Mouse (Mus musculus): ENCODE measurements around the gene Kcnk10.

Kcnk10 gene

DNA sequence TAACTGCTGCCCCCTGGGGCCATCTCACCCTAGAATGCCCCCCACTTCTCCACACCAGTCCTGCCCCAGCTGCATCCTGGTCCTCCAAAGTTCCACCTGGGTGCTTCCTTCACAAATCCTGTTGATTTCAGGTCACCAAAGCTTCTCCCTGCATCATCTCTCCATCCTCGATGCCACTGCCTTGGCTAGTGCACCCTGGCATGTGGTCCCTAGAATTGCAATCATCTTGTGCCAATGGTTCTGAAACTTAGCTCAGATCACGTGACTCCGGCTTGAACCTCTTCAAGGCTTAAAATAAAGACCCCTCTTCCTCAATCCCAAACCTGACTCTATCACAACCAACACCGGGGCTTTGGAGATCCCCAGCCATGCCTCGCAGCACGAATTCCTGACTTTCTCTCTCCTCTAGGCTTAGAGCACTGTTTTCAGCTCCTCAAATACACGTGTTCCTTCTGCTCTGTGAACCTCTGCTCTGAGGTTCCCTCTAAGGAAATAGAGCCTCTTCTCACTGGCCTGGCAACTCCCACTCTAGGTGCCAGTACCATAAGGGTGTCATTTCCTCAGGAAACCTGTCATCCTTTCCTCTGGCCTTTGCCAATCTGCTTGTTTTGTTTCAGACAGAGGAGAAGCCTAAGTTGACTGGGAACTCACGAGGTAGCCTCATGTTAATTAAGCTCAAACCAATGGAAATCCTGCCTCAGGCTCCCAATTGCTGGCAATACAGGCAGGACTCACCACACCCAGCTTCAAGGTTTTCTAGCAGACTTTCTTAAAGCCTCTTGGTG is 6.0 kb downstream of the Kcnk10 start:
- DNase-seq (ENCODE audit: low spot score): no peak

GRCm38 (mm10) chr12:98569380-98569779 is 8.7 kb downstream of the Kcnk10 start:
- DNase-seq (ENCODE audit: low spot score): no peak

GRCm38 (mm10) chr12:98567877-98568276 is 10.2 kb downstream of the Kcnk10 start:
- DNase-seq (ENCODE audit: low spot score): no peak

GRCm38 (mm10) chr12:98564383-98564782 is 13.7 kb downstream of the Kcnk10 start:
- DNase-seq (ENCODE audit: low spot score): no peak

DNA sequence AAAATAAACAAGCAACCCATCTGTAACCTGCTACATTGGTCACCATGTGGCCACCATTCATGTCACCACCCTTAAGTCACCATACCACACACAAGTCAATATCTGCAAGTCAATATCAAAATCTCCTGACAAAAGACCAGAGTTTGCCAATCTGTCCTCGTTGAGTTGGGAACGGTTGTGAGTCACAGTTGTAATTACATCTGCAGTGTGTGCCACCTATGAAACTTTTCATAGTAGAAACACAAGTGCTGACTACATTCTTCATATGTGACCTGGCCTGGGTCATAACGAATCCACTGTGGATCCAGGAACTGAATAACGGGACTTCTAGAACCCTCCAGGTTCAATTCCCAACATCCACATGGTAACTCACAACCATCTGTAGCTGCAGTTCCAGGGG is 14.8 kb downstream of the Kcnk10 start:
- no peak for DNase-seq (ENCODE audit: low spot score)

DNA sequence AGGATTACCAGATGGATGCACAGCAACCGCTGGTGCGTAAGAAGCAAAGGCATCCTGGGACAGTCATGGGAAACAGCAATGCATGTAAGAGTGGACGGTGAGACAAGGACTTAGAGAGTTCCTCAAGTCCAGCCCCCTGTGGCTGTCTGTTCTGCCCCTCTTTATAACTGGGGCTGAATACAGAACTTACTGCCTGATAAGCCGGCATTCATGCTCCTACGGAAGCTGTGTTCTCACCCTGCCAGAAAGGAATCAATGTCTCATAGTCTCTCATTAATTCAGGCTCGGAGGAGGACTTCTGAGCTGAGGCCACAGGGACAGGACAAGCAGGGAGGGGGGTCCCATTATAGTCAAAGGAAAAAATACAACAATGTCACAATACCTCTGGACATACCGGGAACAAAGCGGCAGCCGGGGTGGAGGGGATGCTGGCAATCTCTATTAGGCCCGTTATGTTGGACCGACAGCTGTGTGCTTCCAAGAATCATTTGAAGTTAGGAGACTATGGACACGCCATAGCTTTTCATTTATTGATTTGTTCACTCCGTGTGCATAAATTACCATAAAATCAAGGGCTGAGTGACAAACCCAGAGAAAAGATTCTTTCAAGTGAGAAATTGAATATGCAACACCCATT is 15.7 kb downstream of the Kcnk10 start:
- DNase-seq (ENCODE audit: low spot score): no peak

DNA sequence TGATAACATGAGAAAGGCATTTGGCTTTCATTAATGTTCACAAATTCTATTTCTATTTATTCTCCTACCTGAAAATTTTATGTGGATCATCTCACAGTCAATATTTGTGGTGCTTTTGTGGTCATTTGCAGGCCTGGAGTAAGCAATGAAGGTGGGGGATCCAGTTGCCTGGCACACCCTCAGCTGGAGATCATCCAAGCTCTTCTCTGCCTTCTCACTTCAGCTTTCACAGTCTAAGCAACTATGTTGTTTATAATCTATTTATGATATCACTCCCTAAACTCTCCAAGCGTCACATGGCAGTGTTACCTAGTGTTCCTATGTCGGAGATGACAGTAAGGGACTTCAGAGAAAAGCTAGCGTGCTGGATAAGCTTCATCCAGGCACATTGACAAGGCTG is 18.1 kb downstream of the Kcnk10 start:
- DNase-seq (ENCODE audit: low spot score): no peak

- DNase-seq (ENCODE audit: low spot score): no peak
Measured at GRCm38 (mm10) chr12:98557013-98557677, 21.0 kb downstream of the Kcnk10 start.

DNA sequence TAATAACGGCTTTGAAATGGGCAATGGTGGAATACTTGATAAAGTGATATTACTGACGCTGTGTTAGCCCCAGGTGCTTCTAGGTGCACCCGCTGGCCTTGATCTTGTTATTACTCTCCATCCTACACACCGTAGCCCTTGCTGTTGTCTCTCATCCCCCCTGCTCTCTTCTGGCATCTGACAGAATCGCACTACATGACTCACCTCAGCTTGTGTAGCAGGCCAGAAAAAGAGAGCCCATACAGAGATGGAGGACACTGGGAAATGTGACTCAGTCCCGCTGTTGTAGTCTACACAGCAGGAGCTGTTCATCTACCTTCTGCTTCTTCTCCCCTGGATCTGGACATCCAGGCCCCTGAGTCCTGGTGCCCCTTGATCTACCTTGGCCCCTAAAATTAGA is 28.1 kb downstream of the Kcnk10 start:
- no peak for DNase-seq (ENCODE audit: low spot score)

DNA sequence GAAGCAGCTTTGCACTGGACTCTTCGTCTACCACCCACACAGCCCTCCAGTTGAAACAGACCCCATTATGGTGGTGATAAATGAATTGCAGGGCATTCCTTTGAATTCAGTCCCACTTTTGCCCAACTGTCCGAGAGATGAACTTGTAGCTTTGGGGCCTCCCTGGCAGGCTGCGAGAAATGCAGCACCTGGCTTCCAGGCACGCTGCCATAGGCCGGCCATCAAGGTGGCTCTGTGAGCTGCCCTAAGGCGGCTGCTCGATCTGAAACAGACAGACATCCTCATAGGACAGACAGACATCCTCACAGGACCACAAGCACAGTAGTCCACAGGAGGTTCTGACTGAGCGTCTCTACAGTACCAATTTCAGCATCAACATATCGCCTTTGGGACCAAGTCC is 30.0 kb downstream of the Kcnk10 start:
- no peak for DNase-seq (ENCODE audit: low spot score)

DNA sequence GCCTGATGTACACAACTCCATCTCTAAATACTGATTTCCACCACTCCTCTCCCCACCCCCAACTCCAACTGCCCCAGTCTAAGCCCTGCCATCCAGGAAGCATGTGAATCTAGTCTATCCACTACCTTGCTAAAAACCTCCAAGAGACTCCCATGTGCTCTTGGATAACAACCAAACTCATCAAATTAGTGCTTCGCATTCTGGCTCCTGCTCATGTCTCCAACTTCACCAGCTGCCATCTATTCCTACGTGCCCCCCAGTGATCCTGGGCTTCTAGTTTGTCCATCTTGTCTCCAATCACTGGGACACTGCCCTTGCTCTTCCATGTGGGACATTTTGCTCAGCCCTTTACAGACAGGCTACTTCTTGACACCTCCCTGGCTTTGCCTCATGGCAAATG is 32.2 kb downstream of the Kcnk10 start:
- no peak for DNase-seq (ENCODE audit: low spot score)

DNA sequence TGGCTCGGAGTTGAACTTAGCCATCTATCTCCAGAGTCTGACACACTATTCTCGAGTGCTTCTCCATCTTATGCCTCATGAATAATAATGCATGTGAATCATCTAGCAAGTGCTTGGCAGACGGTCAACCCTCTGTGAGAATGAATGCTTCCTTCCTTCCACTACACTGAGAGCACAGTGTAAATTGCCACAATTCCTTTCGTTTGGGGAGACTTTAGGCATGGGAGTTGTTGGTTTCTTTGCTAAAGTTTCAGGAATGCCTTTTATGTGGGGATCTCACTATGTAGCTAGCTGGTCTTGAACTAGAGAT is 32.9 kb downstream of the Kcnk10 start:
- no peak for DNase-seq (ENCODE audit: low spot score)

DNA sequence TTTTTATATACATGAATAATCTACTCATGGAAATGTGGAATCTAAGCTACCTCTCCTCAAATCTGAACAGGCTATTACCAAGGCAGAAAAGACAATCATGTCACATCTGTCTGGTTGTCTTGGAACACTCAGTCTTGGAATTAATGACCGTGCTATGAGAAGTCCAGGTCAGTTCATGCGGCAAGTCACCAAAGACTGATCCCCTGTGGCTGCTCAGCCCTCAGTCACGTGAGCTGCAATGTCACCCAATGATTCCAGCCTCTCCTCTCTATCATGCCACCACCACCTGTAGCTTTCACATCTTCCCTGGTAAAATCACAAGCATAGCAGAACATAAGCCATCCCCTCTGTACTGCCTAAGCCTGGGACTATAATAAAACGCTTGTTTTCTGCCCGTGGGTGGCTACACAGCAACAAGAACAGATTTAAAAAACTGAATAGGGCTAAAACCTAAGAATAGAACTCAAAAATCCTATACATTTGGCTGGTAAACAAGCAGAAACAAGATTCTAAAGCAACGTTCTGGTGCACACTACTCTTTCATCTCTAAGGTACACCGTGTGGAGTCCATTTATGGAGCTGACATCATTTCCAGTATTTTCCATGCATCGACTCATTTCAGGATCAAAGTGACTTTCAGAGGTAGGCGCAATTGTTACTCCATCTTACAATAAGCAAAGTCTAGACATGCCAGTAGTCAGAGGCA is 33.4 kb downstream of the Kcnk10 start:
- DNase-seq (ENCODE audit: low spot score): no peak

DNA sequence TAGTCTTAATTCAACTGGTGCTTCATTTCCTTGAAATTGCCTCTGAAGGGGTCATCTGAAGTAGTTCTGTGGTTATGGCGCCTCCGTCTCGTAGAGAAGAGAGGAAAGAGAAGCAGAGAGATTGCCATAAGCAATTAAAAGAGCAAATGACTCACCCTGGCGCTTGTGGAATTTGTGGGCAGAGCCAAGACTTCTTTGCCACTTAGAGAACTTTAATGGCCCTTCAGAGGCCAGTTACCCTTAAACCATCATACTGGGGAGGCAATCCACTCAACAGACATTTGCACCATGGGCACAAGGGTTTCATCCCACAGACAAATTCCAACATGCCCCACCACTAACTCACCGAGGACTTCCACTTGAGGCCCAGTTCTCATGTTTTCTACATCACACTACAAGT is 41.4 kb downstream of the Kcnk10 start:
- no peak for DNase-seq (ENCODE audit: low spot score)

GRCm38 (mm10) chr12:98536036-98536435 is 42.1 kb downstream of the Kcnk10 start:
- DNase-seq (ENCODE audit: low spot score): no peak

DNA sequence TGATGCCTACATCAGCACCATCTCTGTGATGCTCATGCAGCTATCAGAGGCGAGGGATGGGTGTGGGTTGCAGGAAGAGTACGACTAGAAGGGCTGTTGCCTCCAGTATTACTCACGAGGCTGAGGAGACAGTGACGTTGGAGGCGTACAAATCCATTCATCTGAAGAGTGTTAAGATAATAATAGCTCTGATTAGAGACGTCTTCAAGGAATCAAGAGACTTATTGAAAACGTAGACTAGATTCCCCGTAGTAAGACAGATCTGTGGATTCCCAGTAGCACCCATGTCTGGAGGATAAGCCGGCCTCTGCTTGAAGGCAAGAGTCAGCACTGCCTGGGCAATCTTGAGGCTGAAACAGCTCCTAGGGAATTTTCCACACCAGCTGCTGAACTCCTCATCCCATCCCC is 42.6 kb downstream of the Kcnk10 start:
- no peak for DNase-seq (ENCODE audit: low spot score)

DNA sequence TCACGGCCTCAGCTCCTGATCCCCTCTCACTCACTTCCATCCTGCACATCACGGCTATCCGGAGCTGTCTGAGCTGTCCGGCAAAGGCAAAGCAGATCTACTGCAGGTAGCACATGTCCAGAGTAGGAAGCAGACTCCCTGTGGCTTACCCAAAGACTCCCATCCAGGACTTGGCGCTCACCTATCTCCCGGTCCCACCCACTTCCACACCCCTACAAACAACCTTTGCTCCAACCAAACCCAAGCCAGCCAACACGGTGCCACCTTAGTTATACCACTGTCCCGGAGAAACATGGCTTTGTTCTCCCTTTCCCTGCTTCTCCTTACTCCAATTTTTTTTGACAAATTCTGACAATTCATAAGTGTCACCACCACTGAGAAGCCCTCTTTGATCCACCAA is 49.5 kb downstream of the Kcnk10 start:
- DNase-seq (ENCODE audit: low spot score): no peak

GRCm38 (mm10) chr12:98525361-98525760 is 52.7 kb downstream of the Kcnk10 start:
- DNase-seq (ENCODE audit: low spot score): no peak

DNA sequence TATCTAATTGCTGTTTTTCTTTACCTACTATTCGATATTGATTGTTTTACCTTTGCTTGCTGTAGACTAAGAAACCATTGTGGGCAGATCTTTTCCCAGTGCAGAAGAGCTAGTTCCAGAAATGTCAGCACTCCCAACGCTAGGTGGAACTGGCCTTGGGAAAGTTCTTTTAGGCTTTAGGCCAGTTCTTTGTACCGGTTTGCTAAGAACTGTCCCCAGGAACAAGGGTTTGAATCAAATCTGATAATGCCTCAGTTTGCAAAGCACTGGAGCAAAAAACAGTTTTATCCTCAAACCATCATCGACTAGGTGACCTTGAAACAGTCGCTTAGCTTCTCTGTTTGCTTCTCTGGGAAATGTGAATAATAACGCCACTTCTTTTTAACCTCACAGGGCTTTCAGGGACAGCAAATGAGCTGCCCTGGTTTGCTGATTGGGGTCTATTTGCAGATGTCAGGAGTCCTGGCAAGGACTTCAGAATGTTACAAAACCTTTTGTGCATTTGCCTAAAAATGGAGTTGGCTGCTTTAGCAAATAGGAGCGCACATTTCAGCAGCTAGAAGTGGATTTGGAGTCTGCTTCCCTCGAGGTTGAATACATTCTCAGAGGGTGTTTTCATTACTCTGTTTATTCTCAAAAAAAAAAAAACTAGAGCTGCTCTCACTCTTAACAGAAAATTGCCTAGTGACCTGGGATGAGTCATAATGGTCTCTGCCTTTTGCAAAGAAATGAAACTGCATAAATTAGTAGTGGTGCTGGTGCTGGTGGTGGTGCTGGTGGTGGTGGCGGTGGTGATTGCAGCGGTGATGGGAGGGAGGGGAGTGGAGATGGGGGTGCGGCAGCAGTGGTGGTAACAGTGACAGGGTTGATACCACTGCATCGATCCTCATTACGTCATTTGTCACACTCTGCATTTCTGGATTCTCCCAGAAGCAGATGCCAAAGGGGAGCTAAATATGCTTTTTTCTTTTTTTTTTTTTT is 53.5 kb downstream of the Kcnk10 start:
- no peak for DNase-seq (ENCODE audit: low spot score)

DNA sequence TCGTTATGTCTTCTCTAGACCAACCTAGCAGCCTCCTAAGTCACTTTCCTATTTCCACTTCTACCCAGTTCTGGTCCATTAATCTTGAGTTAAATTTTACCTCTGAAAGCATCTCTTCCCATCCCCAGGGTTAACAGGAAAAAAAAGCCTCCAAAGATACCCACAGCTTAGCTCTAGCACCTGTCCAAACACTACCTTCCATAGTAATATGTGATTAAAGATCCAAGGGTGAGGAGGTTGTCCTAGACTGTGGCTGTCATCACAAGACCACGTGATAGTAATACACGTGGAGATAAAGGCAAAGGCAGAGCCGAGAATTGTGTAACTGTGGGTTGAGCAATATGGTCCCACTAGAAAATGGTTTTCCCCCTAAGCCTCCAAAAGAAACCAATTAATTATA is 56.8 kb downstream of the Kcnk10 start:
- DNase-seq (ENCODE audit: low spot score): no peak

- DNase-seq (ENCODE audit: low spot score): no peak
Measured at GRCm38 (mm10) chr12:98520568-98520931, 57.6 kb downstream of the Kcnk10 start.

All from testis, postnatal 14 days (tissue).